Mouse (Mus musculus): ENCODE results near the gene Ndufs2. TPM values are rescaled to one million over a fixed set of nuclear protein-coding genes. Genes with fewer than 3 reads are reported as not detected.

Ndufs2 gene
- polyA plus RNA-seq, 1 experiment from 2014 or later, result 264 TPM

- Histone ChIP-seq H3K9me3 (ENCODE audit: control insufficient read depth, low read length) (no peaks in the 10 kb centered on the region), H3K27ac (replicated peaks; ENCODE audit: low read depth, low read length) (no peak overlapping the region)
- DNase-seq (ENCODE audit: low spot score), result no peak
Observed at GRCm38 (mm10) chr1:171223796-171224195, 27.4 kb downstream of the Ndufs2 start.

GRCm38 (mm10) chr1:171223168-171223567 is 28.0 kb downstream of the Ndufs2 start:
- Histone ChIP-seq H3K27ac (replicated peaks; ENCODE audit: low read depth, low read length) (no peak overlapping the region), H3K4me2 (ENCODE audit: low read depth, severe bottlenecking) (peak overlapping the region; percentile 24; the same call in 1 of the 2 replicates), H3K9me3 (ENCODE audit: control insufficient read depth, low read length) (no peaks in the 10 kb centered on the region), H3K27me3 (ENCODE audit: control insufficient read depth, insufficient read depth, low read length) (no peaks in the 10 kb centered on the region), H3K4me3 (ENCODE audit: low read depth, low read length) (peak overlapping the region; percentile 63), H3K4me1 (ENCODE audit: control insufficient read depth, insufficient read depth, low read length) (peaks cover 7% of the 10 kb centered on the region; the same call in 1 of the 2 replicates), H3K9ac (ENCODE audit: low read length) (no peak overlapping the region), H3K36me3 (ENCODE audit: control insufficient read depth, insufficient read depth, low read length) (no peaks in the 10 kb centered on the region; the same call in 1 of the 2 replicates)
- DNase-seq (ENCODE audit: low spot score) (no peak), ATAC-seq (ENCODE audit: insufficient number of reproducible peaks, low FRiP score, low TSS enrichment, low read depth) (no peak)
- 85% methylated on average over 6 of the region's 6 CpGs for WGBS

More at GRCm38 (mm10) chr1:171223796-171224195, 27.4 kb downstream of the Ndufs2 start:
- no peaks in the 10 kb centered on the region for H3K27me3 ChIP-seq (ENCODE audit: control insufficient read depth, insufficient read depth, low read length)
- H3K4me1 ChIP-seq (ENCODE audit: control insufficient read depth, insufficient read depth, low read length), result peaks cover 7% of the 10 kb centered on the region; the same call in 1 of the 2 replicates
- no peak for ATAC-seq (ENCODE audit: insufficient number of reproducible peaks, low FRiP score, low TSS enrichment, low read depth)
- WGBS, result 73% methylated on average over 2 of the region's 2 CpGs
- no peak overlapping the region for H3K4me2 ChIP-seq (ENCODE audit: low read depth, severe bottlenecking)
- H3K36me3 ChIP-seq (ENCODE audit: control insufficient read depth, insufficient read depth, low read length), result no peaks in the 10 kb centered on the region; the same call in 1 of the 2 replicates
- no peak overlapping the region for H3K9ac ChIP-seq (ENCODE audit: low read length)
- H3K4me3 ChIP-seq (ENCODE audit: low read depth, low read length), result no peak overlapping the region

- Histone ChIP-seq H3K4me2 (ENCODE audit: low read depth, severe bottlenecking) (peak within 1 kb of the TSS; percentile 79), H3K9me3 (ENCODE audit: control insufficient read depth, low read length) (no peaks in the 10 kb centered on the region), H3K4me3 (ENCODE audit: low read depth, low read length) (peak within 1 kb of the TSS; percentile 63), H3K27me3 (ENCODE audit: control insufficient read depth, insufficient read depth, low read length) (no peaks in the 10 kb centered on the region), H3K9ac (ENCODE audit: low read length) (peak within 1 kb of the TSS; percentile 53), H3K27ac (replicated peaks; ENCODE audit: low read depth, low read length) (no peak within 1 kb of the TSS), H3K4me1 (ENCODE audit: control insufficient read depth, insufficient read depth, low read length) (peaks cover 7% of the 10 kb centered on the region; the same call in 1 of the 2 replicates), H3K36me3 (ENCODE audit: control insufficient read depth, insufficient read depth, low read length) (no peaks in the 10 kb centered on the region; the same call in 1 of the 2 replicates)
- peak; percentile 99 for ATAC-seq (ENCODE audit: insufficient number of reproducible peaks, low FRiP score, low TSS enrichment, low read depth)
- peak; percentile 90 for DNase-seq (ENCODE audit: low spot score)
- WGBS, result 2% methylated on average over 28 of the region's 28 CpGs
Observed at GRCm38 (mm10) chr1:171222238-171223155, 28.7 kb downstream of the Ndufs2 start, which contains the start of gene Tomm40l. Gene Tomm40l, minus strand, starts transcription at chr1:171222514.

GRCm38 (mm10) chr1:171221281-171222193 is 29.7 kb downstream of the Ndufs2 start:
- ATAC-seq (ENCODE audit: insufficient number of reproducible peaks, low FRiP score, low TSS enrichment, low read depth) (peak; percentile 20), DNase-seq (ENCODE audit: low spot score) (peak; percentile 25)
- 9% methylated on average over 22 of the region's 22 CpGs for WGBS
- Histone ChIP-seq H3K9ac (ENCODE audit: low read length) (peak overlapping the region; percentile 53), H3K4me1 (ENCODE audit: control insufficient read depth, insufficient read depth, low read length) (peaks cover 7% of the 10 kb centered on the region; the same call in 1 of the 2 replicates), H3K36me3 (ENCODE audit: control insufficient read depth, insufficient read depth, low read length) (no peaks in the 10 kb centered on the region; the same call in 1 of the 2 replicates), H3K4me2 (ENCODE audit: low read depth, severe bottlenecking) (peak overlapping the region; percentile 79), H3K4me3 (ENCODE audit: low read depth, low read length) (peak overlapping the region; percentile 63), H3K27ac (replicated peaks; ENCODE audit: low read depth, low read length) (no peak overlapping the region), H3K9me3 (ENCODE audit: control insufficient read depth, low read length) (no peaks in the 10 kb centered on the region), H3K27me3 (ENCODE audit: control insufficient read depth, insufficient read depth, low read length) (no peaks in the 10 kb centered on the region)

DNA sequence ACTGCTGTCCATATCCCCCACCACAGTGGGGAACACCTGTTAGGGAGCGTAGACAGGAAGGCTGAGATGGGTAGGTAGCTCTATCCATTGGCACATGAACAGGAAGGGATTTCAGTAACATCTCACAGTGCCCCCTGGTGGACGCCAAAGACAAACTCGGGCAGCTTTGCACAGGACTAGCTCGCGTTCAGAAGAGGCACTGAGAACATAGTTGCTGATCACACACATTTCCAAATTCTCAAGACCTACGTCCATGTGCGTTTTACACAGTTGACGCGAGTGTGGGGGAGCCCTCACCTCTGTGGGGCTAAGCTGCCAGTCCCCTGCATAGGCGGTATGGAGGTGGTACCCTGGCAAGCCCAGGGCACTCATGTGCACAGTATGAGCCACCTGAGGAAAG is 30.3 kb downstream of the Ndufs2 start:
- DNase-seq (ENCODE audit: low spot score), result peak; percentile 90
- H3K4me2 ChIP-seq (ENCODE audit: low read depth, severe bottlenecking), result peak overlapping the region; percentile 79; the same call in 1 of the 2 replicates
- H3K9me3 ChIP-seq (ENCODE audit: control insufficient read depth, low read length), result no peaks in the 10 kb centered on the region
- no peak for ATAC-seq (ENCODE audit: insufficient number of reproducible peaks, low FRiP score, low TSS enrichment, low read depth)
- peaks cover 7% of the 10 kb centered on the region; the same call in 1 of the 2 replicates for H3K4me1 ChIP-seq (ENCODE audit: control insufficient read depth, insufficient read depth, low read length)
- no peaks in the 10 kb centered on the region; the same call in 1 of the 2 replicates for H3K36me3 ChIP-seq (ENCODE audit: control insufficient read depth, insufficient read depth, low read length)
- H3K4me3 ChIP-seq (ENCODE audit: low read depth, low read length), result 0 out of 2 replicates have a peak overlapping the region, but pooled peaks have one; percentile 63
- WGBS, result 15% methylated on average over 10 of the region's 10 CpGs
- H3K27ac ChIP-seq (replicated peaks; ENCODE audit: low read depth, low read length), result no peak overlapping the region
- no peaks in the 10 kb centered on the region for H3K27me3 ChIP-seq (ENCODE audit: control insufficient read depth, insufficient read depth, low read length)
- no peak overlapping the region for H3K9ac ChIP-seq (ENCODE audit: low read length)

DNA sequence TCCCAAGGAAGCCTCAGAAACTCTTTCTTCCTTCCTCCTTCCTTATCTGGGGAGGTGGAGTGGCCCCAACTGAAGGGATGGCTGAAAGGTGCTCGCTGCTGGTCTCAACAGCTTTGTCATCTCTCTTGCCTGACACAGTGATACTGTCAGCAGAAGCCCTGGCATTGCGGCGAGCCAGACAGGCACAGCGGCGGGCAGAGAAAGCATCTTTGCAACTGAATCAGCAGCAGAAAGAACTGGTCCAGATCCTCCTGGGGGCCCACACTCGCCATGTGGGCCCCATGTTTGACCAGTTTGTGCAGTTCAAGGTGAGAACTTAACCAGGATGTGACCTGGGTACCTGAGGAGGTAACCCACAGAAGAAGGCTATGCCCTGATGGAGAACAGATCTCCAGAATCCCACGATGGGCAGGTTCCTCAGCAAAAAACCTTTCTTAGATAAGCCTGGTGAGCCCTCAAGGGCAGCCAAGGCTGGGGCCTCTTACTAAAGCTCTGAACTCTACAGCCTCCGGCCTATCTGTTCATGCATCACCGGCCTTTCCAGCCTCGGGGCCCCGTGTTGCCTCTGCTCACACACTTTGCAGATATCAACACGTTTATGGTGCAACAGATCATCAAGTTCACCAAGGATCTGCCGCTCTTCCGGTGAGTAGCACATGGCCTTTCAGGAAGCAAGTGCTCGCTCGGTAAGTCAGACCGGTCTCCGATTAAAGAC is 34.8 kb downstream of the Ndufs2 start:
- H3K27me3 ChIP-seq (ENCODE audit: control insufficient read depth, insufficient read depth, low read length), result no peaks in the 10 kb centered on the region
- DNase-seq (ENCODE audit: low spot score), result no peak
- no peaks in the 10 kb centered on the region for H3K9me3 ChIP-seq (ENCODE audit: control insufficient read depth, low read length)
- no peak overlapping the region; the same call in 1 of the 2 replicates for H3K9ac ChIP-seq (ENCODE audit: low read length)
- peaks cover 7% of the 10 kb centered on the region; the same call in 1 of the 2 replicates for H3K4me1 ChIP-seq (ENCODE audit: control insufficient read depth, insufficient read depth, low read length)
- no peaks in the 10 kb centered on the region; the same call in 1 of the 2 replicates for H3K36me3 ChIP-seq (ENCODE audit: control insufficient read depth, insufficient read depth, low read length)
- H3K27ac ChIP-seq (replicated peaks; ENCODE audit: low read depth, low read length), result no peak overlapping the region
- no peak for ATAC-seq (ENCODE audit: insufficient number of reproducible peaks, low FRiP score, low TSS enrichment, low read depth)
- 89% methylated on average over 18 of the region's 18 CpGs for WGBS
- H3K4me3 ChIP-seq (ENCODE audit: low read depth, low read length), result no peak overlapping the region
- H3K4me2 ChIP-seq (ENCODE audit: low read depth, severe bottlenecking), result no peak overlapping the region

DNA sequence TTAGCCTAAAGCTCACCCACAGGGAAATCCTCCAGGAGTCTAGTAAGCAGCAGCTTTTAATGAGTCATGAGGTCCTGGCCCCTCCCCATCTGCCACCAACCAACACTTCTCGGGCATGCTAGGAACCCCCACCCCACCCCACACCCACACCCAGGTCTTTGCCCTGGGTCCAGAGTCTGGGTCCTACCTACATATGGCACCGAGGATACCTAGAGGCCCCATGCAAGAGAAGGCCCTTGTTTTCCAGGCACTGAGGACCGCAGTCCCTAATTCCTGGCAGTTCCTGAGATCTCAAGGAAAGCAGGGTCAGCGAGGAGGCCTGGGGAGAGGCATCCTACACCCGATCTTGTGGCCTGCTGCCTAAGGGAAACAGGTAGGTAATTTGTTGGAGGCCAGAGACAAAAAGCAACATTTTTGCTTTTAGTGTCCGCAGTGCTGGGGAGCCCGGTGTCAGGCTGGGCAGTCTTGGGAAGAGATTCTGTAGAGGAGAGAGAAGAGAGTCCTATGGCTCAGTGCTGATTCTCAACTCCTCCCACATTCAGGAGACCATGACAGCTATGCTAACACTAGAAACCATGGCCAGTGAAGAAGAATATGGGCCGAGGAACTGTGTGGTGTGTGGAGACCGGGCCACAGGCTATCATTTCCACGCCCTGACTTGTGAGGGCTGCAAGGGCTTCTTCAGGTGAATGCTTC is 37.2 kb downstream of the Ndufs2 start, which contains the start of gene Nr1i3:
Nr1i3 (plus strand) TSS at position 170 of the 696 bp plus-strand sequence.
- Histone ChIP-seq H3K4me1 (ENCODE audit: control insufficient read depth, insufficient read depth, low read length) (no peaks in the 10 kb centered on the region), H3K27ac (replicated peaks; ENCODE audit: low read depth, low read length) (no peak within 1 kb of the TSS), H3K4me3 (ENCODE audit: low read depth, low read length) (no peak within 1 kb of the TSS), H3K9ac (ENCODE audit: low read length) (no peak within 1 kb of the TSS), H3K4me2 (ENCODE audit: low read depth, severe bottlenecking) (no peak within 1 kb of the TSS), H3K36me3 (ENCODE audit: control insufficient read depth, insufficient read depth, low read length) (no peaks in the 10 kb centered on the region; the same call in 1 of the 2 replicates), H3K9me3 (ENCODE audit: control insufficient read depth, low read length) (no peaks in the 10 kb centered on the region), H3K27me3 (ENCODE audit: control insufficient read depth, insufficient read depth, low read length) (no peaks in the 10 kb centered on the region)
- ATAC-seq (ENCODE audit: insufficient number of reproducible peaks, low FRiP score, low TSS enrichment, low read depth) (no peak), DNase-seq (ENCODE audit: low spot score) (no peak)
- WGBS, result 78% methylated on average over 10 of the region's 10 CpGs

All from limb, embryonic 11.5 days (tissue).